Mouse (Mus musculus): Measurements from ENCODE around the gene Ifna2.

Gene Ifna2

DNA sequence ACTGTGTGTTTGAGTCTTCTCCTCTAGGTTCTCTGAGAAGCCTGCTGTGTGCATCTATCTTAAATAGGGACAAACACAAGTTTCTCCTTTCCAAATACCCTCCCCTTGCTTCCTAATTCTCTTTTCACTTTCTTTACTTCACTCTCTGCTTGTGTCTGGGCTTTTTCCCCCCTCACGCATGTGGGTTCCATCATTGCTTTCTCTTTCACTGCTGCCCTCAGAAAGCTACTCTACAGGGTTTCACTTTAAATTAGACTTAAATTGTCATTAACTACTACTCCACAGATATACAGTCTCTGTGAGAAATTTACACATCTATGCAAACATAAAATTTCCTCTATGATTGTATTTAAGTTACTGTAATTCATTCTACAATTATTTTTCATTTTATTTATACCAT lies at the start of gene Ifna2:
TSS of gene Ifna2 (minus strand) at position 101 of the 400 bp plus-strand sequence.
- no peak for DNase-seq

DNA sequence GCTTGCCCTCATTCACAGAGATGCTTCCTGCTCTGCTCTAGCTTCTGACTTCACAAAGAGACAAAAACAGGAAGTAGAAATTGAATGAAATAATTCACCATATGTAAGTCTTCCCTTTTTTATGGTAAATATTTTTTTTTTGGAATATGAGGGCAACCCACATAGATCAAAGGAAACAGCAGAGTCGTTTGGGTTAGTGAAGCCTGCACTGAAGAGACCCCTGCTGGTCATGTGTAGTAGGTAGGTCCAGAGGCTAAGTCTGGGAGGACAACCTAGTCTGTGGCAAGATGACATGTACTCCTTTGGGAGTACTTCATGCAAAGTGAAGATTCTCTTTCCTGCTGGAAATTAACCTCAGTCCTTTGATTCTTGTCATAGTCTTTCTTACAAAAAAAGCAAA lies 43.6 kb upstream of the Ifna2 start:
- peak; percentile 34 to 42 for DNase-seq

DNA sequence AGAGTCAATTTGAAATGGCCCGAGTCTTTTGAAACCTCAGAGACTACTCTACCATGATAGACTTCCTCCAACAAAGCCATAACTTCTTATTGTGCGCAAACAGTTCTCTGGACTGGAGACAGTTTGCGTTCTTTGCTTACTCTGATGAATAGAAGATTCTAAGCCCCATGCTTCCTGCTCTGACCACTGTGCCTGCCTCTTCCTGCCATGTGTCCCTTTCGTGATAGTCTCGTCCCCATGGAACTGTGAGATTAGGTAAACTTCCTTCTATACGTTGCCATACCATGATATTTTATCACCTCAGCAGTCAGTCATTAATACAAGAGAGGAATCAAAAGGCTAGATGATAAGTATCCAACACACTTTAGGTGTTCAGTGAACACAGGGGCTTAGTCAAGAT lies 43.0 kb upstream of the Ifna2 start:
- DNase-seq = no peak

DNA sequence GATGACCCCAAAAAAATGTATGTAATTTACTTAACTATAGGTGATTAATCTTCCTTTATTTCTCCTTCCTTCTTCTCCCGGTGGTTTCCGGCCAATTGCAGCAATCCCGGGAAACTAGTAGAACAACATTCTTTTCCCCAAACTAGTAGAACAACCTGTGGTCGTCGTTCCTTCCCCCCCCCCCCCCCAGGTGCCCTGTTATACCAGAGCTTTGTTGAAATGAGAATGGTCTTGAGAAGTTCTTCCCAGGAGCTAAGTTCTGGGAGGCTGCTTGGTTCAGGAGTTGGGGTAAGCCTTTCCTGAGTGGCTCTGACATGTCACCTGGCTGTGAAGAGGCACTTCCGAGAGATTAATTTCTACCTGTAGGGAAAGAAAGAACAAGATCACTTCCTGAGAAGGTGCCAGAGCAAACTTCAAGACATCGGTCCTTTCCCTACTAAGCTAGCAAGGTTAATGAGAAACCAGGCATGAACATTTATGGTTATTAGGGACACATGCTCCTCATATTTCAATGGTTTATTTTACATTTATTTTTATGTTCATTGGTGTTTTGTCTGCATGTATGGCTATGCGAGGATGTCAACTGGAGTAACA lies 39.9 kb upstream of the Ifna2 start:
- peak; percentile 20 to 27 for DNase-seq

DNA sequence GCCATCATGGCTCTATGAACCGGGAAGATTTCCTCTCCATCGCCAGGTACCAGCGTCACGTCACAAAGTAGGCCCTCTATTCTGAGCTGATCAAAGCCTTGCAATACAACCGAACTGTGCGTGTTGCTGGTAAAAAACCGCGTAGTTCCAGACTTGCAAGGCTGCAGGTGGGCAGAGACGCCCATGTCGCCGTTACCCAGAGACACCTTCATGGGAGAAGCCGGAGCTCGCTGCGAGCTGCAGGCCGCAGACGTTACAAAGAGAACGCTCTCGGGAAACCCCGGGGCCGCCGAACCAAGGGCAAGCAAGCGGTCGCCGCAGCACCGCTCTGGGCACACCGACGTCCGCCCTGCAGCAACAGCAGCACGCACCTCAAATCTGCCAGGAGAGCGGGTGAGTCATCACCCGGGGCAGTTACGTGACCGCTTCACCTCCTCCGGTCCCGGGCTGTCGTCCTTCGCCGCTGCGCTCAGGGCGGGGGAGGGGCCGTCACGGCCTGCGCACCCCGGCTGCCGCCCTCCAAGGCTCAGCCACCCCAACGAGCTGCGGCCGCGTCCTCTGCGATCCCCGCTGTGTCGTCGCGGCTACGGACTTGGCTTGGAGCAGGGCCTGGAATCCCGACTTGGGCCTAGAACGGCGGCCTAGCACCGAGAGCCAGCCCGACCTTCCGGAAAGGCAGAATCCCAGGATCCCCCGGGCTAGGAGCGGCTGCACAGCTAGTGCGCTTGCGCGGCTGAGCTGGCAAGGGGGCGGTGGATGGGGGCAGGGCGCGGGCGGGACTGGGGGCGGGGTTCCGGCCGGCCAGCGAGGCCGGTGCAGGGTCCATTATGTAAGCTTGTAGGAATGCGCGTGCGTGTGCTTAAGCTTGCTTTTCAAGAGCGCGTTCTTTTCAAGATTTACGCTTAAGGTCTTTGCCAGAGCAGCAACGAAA lies 38.3 kb upstream of the Ifna2 start, which contains the start of the genes Gm26566 and Klhl9:
TSS of gene Gm26566 (plus strand) at position 15 of the 931 bp plus-strand sequence.
TSS of gene Klhl9 (minus strand) at position 675 of the 931 bp plus-strand sequence.
- DNase-seq = peak; percentile 88 to 91

DNA sequence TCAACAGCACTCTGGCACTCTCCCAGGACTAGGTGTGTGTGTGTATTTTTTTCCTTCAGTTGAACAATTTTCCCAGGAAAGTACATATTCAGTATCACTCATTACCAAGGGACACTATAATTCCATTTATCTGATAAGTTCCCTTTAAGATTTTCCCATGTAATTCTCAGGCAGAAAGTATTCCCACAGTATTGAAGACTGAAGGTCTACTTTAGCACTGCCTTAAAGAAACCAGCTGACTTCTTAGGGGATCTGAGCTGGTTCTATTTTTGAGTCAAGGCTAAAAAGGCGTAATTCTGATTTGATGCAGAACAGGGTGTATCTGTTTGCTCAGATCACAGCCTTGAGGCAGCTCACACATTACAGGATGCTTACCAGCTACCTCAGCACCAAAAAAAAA lies 35.0 kb upstream of the Ifna2 start:
- no peak for DNase-seq

DNA sequence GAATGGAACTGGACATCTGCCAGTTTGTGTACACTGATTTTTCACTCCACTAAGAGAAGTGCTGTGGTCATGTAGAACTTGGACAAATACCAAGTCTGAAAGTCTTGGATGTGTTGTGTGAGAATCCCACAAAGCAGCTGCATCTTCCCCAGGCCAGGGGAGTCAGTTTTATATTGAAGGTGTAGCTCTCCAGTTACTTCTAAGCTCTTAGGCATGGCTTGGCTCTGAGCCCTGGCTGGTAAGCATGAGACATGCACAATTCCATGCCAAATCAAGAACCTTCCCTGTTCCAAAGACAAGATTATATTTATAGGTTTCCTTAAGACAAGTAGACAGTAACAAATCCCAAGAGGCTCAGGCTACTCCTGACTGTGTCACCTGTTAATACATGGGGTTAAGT lies 31.3 kb upstream of the Ifna2 start:
- no peak for DNase-seq

DNA sequence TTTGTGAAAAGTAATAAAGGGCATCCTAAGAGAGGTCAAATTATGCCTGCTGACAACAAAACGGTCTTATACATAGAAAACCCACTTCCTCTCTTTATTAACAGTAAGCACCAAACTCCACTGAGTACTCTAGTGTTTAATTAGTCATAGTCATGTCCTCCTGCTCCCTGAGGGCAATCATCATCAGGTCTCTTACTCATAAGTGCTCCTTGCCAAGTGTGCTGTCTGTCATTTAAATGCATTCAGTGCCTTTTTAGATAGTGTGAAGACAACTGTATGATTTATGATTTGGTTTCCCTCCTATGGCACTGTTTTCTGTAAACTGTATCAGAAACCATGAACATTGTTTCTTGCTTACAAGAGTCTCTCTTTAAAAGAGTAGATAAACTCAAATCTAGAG lies 30.6 kb upstream of the Ifna2 start:
- no peak for DNase-seq

DNA sequence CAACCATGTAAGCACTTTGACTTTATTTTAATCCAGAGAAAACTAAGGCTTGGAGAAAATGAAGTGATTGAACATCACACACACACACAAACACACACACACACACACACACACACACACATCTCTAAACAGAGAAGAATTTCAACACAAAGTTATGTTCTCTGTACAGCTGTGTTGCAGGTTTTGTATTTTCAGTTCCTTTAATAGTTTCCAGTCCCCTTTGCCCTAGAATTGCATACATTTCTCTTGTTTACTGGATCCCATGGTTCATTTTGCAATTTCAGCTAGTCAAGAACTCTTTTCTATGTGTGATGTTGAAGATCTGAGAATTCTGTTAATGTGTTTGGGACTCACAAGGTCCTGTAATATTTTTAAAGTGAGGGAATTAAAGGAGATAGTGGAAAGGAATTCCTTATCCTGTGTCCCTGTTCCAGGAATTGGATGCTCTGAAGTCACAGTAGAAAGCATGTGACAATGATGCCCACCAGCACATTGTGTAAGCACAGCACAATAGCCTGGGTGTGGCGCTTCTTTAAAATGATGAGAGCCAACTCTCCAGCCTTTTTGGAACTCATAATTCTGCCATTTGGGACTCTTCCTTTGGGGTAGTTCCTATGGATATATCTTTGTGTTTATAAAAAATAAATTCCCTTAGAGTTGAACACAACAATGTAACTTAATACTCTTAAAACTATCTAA lies 23.6 kb upstream of the Ifna2 start:
- no peak for DNase-seq

DNA sequence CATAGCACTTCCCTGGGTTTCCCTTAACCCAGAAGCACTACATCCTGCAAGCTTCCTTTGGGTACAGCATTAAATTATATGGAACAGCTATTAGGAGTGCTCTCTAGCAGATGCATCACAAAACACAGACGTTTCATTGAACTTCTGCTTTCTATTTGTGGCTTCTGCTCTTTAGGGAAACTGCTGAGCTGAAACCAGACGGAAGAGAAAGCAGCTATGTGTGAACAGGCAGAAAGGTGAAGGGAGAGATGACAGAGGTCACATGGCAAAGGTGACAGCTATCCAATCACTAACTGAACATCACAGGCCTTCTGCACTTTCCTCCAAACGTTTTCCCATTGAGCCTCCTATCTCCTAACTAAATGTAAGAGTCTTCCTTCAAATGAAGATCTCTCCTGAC lies 22.2 kb upstream of the Ifna2 start:
- no peak for DNase-seq

DNA sequence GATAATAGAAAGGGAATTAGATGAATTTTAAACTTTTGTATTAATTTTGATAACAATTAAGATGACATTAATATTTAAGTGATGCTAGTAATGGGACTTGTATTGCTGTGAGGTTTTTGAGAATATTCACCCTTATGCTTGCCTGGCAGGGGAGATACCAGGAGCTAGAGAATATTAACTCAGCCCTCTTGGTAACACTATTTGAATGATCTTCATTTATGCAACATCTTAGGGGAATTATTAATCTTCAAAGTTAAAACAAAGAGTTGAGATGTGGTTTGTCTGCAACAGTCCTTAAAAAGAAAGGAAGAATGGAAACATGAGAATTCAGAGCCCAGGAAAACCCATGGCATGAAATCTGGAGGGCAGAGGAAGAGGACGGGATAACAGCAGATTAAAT lies 15.6 kb upstream of the Ifna2 start:
- DNase-seq = no peak

DNA sequence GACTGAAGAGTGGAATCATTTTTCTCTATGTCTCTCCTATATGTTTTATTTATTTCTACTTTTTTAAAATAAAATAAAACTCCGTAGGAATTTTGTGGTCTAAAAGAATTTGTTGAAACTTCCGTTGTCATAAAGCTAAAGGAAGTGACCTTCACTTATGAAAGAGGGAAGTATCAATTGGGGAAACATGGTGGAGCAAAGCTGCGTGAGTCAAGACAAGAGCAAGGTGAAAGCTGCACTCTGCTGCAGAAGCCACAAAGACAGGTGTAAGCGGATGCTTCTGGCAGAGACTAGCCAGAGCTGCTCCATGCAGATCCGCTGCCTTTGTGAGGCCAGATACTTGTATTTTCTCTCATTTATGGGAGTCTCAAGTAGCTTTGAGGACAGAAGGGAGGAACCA lies 15.1 kb upstream of the Ifna2 start:
- DNase-seq = no peak

DNA sequence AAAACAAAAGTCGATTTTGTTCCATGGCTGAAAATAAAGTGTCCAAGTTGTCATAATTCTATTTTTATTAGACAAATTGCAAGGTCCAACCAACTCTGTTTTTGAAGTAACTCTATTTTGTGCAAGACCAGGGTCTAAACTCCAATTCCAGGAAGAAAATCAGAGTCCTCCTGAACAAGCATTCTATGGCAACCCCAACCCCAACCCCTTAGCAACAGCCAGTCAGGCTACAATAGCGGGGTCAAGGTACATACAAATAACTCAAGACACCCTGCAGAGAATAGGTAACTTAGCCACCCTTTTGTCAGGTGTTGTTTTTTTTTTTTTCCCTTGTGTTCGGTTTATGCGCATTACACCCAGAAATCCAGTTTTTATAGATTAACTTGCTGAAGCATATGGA lies 14.0 kb upstream of the Ifna2 start:
- DNase-seq = peak in 1 of 2 experiments; percentile 49

DNA sequence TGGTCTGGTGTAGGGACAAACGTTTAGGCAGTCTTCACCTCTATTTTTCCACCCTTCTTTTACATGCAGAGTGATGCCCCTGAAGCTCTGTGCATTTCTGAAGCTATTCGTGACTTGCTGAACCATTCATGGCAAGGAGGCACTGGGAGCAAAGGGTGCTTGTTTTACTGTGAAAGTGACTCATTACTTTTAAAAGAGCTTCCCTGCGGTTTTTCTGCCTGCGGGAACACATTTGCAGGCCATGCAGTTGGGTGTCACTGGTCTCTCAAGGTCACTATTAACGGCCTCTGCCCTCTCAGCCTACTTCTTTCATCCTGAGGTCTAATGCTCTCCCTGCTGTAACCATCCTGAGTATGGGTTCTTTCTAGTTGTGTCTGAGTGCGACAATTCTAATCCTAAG lies 13.4 kb upstream of the Ifna2 start:
- no peak for DNase-seq

DNA sequence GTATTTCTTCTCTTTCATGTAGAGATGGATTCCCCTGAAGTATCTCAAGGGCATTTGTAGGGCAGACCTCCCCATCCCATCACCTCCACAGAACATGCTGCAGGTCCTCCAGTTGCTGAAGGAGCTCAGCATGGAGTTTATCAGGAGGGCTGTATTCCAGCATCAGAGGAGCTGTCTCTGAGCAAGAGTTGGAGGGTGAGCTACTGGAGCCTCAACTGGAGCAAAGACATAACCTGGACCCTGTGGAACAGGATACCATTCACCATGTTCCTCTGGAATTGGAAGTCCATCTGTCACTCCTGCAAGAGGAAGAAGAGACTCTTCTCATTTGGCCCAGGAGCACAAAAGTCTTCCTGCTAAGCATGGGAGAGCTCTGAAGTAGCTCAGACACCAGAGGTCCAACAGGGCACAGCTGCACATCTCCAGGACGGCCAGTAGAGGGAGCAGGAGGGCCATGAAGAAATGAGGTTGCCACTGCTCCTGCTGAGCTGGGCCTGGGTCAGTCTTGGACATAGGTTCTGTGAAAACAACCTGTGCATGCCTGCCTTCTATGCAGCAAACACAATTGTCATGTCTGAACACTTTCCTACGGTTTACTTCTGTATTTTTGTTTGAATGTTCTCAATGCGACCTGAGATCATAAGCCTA lies 12.6 kb upstream of the Ifna2 start:
- DNase-seq = peak; percentile 55 to 75

DNA sequence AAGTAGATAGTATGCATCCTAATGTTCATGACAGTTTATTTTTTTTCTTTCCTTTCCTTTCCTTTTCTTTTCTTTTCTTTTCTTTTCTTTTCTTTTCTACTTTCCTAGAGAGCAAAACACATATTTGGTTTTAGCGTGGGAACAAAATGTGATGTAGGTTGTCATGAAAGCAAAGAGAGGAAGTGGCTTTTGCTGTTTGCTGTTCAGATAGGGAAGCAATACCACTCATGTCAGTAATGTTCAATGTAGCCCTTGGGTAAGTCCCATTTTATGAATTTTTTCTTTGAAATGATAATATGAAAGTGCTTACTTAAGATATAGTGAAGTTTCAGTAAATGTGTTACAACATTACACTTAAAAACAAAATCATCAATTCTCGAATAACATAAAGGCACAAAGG lies 9.7 kb upstream of the Ifna2 start:
- no peak for DNase-seq

DNA sequence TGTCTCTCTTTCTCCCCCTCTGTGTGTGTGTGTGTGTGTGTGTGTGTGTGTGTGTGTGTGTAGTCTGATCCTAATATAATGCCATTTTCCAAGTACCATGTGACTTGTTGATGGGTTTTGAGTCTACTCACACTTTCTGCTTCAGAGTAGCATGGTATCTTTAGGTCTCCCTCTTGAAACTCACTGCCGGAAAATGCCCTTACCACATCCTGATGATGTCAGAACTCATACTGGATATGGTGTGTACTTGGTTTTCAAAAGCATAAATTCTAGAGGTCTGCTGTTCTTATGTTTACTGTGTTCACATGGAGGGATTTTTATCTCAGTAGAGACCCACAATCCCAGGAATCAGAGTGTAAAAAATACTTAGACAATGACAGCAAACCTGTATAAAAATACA lies 8.8 kb upstream of the Ifna2 start:
- no peak for DNase-seq

DNA sequence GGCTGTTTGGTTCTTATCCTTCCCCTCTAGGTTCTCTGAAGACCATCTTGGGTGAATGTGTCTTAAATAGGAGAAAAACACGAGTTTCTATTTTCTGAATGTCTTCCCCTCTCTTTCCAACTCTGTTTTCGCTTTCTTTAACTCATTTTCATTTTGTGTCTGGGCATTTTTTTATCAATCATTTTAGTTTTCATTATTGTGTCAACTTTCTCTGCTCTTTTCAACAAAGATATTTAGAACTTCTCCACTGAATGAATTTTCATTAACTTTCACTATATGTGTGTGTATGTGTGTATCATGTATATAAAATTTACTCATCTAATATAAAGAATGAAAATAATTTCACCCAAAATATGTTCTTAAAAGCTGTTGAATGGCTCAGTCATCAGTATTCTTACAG lies 7.5 kb upstream of the Ifna2 start, which contains the start of gene Ifnab:
TSS of gene Ifnab (minus strand) at position 101 of the 400 bp plus-strand sequence.
- no peak for DNase-seq

DNA sequence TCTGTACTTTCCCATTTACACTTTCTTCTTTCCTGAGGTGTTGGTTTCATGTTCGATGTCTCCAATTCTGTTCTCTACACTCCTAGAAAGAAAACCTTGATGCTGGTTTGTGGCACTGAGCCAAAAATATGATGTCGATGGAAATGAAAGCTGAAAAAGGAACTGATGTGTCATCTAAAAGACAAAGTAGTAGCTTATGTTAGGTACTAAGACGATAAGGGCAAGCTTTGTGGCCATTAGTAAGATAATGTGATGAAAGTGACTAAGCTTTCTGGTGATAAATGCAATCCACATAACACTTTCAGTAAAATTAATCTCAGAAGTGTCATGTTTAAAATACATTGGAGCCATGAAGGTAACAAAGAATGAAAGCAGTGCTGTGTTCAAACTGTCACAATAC lies 2.4 kb downstream of the Ifna2 start:
- no peak for DNase-seq

DNA sequence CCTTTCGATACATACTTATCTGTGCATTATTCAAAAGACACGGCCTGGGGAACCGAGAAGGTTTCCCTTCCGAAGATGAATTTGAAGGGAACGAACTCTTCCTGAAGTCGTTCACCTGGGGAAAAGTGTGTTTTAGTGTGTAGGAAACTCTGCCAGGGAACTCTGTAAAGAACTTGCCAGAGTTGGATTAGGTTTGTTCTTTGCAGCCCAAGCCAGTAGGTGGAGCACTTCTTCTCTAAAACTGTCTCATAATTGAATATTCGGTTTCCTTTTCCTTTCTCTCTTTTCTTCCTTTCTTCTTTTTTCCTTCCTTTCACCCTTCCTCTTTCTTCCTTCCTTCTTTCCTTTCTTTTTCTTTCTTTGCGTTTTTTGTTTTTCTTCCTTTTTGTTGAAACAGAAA lies 3.4 kb downstream of the Ifna2 start:
- peak in 1 of 2 experiments; percentile 30 for DNase-seq

DNA sequence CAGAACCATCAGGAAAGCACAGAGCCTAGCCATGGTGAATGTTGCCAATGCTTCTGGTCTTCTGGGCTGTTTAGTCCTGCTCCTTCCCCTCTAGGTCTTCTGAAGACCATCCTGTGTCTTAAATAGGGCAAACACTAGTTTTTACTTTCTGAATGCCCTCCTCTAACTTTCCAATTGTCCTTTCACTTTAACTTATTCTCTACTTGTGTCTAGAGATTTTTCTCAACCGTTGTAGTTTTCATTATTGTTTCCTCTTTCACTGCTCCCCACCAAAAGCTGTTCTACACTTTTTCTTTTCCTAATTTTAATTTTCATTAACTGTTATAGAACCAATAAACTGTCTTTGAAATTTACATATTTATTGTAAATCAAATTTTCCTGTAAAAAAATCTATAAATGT lies 6.9 kb downstream of the Ifna2 start, which contains the start of gene Ifna16:
TSS of gene Ifna16 (minus strand) at position 101 of the 400 bp plus-strand sequence.
- DNase-seq = no peak

DNA sequence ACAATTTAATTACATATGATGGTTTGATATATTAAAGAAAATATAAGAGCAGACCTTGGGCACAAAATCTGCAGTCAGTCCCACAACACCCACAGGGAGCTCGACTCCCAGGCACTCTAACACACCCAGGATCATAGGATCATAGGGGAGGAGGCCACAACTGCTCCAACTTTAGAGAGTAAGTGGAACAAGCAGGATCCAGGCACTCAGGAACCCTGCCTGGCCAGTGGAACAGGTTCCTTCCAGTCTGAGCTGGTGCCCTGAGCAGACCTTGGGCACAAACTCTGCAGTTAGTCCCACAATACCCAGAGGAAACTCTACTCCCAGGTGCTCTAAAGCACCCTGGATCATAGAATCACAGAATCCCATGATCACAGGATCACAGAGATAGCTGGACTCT lies 28.3 kb downstream of the Ifna2 start:
- DNase-seq = peak; percentile 7 to 24

DNA sequence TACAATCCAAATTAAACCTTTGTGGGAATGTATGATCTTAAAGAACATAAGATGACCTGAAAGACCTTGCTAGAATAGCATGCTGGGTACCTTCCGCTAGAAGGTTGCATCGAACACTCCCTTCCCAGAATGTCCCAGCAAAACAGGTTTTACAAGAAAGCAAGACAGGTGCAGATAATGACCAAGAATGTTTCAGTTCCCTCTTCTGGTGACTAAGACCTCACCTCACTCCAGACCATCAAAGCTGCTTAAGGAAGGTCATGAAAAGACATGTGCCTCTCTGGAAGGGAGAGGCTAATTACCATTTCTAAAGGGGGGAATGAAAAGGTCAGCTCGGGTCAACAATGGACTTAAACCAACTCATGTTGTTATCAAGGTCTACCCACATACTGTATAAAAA lies 30.1 kb downstream of the Ifna2 start:
- no peak for DNase-seq

Measured in kidney, adult 8-10 months (tissue).